Mouse (Mus musculus): ENCODE data around the gene Hmcn1.

Hmcn1 gene

GRCm38 (mm10) chr1:150645314-150645713 is 347.9 kb downstream of the Hmcn1 start:
- no peak for DNase-seq (ENCODE audit: low spot score in 2 of 2)

DNA sequence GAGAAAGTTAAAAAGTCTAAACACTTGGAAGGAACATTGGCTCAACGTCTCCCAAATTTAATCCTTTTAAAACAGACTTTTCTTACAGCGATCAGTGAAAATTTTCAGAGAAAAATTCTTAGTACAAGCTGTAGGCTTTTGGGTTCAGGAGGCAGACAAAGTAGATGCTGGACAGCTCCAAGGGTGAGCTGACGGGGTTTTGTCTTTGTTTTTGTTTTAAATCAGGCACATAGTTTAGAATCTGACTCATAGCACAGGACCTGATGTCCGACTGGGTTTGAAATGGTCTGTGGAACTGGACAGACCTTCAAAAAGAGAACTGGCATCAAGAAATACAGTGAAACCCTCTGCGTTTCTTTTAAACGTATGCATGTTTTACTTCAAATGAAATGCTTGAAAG is 353.7 kb downstream of the Hmcn1 start:
- DNase-seq (ENCODE audit: low spot score in 2 of 2): no peak

DNA sequence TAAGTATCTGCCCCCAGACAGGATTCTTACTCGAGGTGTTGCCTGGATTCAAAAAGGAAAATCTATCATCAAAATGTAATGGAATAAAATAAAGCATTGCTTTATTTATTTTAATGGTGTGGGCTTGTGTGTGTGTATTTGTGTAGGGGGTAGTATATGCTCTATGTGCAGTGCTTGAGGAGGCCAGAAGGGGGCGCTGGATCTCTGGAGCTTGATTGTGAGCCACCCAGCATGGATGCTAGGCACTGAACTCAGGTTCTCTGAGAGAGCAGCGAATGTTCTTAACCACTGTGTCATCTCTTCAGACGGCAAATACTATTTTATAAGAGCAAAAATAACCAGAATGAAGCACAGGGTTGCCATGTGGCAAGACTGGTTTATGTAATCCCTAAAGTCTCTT is 360.7 kb downstream of the Hmcn1 start:
- DNase-seq (ENCODE audit: low spot score in 2 of 2): no peak

- DNase-seq (ENCODE audit: low spot score in 2 of 2): no peak
Measured at GRCm38 (mm10) chr1:150631856-150632171, 361.4 kb downstream of the Hmcn1 start.

GRCm38 (mm10) chr1:150631035-150631855 is 362.0 kb downstream of the Hmcn1 start:
- DNase-seq (ENCODE audit: low spot score in 2 of 2): no peak

GRCm38 (mm10) chr1:150623226-150623625 is 370.0 kb downstream of the Hmcn1 start:
- no peak for DNase-seq (ENCODE audit: low spot score in 2 of 2)

- DNase-seq (ENCODE audit: low spot score in 2 of 2): no peak
Measured at GRCm38 (mm10) chr1:150610539-150610938, 382.7 kb downstream of the Hmcn1 start.

GRCm38 (mm10) chr1:150606173-150606572 is 387.1 kb downstream of the Hmcn1 start:
- DNase-seq (ENCODE audit: low spot score in 2 of 2): no peak

GRCm38 (mm10) chr1:150593614-150594013 is 399.6 kb downstream of the Hmcn1 start:
- DNase-seq (ENCODE audit: low spot score in 2 of 2): no peak

DNA sequence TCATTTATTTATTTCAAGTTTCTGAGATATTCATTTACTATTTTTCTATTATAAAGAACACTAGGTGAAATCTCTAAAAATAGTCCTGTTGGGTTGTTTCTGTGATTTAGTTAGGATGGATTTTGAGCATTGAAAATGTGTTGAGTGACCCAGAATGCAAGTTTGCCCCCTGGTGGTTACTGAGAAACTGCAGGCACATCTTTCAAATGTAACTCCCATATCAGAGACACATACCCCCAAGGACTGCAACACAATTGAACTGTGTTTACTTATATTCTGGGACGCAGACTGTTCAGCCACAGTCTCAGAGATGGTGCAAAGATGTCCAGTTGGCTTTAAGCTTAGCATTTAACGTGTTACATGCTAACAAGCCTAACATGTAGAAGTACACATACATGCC is 402.0 kb downstream of the Hmcn1 start:
- peak in 1 of 2 experiments; percentile 56 for DNase-seq (ENCODE audit: low spot score in 2 of 2)

- DNase-seq (ENCODE audit: low spot score in 2 of 2): no peak
Measured at GRCm38 (mm10) chr1:150587410-150587809, 405.8 kb downstream of the Hmcn1 start.

GRCm38 (mm10) chr1:150584477-150584876 is 408.8 kb downstream of the Hmcn1 start:
- DNase-seq (ENCODE audit: low spot score in 2 of 2): no peak

- DNase-seq (ENCODE audit: low spot score in 2 of 2): peak in 1 of 2 experiments; percentile 10
Measured at GRCm38 (mm10) chr1:150583734-150584133, 409.5 kb downstream of the Hmcn1 start.

- no peak for DNase-seq (ENCODE audit: low spot score in 2 of 2)
Measured at GRCm38 (mm10) chr1:150580561-150580960, 412.7 kb downstream of the Hmcn1 start.

DNA sequence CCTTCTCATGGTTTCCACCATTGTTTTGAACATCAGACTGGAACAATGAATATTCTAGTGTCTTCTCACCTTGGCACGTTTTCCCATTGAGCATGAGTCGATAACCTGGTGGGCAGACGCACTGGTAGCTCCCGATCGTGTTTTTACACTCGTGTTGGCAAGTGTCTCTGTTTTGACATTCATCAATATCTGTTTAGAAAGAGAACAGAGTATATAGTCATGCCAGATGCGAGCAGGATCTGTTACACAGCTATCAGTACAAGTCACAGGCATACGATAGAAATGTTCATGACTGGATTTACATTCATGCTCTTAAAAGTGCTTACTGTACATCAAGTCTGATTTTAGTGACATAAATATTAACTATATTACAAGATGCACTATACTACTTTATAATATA is 419.8 kb downstream of the Hmcn1 start:
- DNase-seq (ENCODE audit: low spot score in 2 of 2): no peak

DNA sequence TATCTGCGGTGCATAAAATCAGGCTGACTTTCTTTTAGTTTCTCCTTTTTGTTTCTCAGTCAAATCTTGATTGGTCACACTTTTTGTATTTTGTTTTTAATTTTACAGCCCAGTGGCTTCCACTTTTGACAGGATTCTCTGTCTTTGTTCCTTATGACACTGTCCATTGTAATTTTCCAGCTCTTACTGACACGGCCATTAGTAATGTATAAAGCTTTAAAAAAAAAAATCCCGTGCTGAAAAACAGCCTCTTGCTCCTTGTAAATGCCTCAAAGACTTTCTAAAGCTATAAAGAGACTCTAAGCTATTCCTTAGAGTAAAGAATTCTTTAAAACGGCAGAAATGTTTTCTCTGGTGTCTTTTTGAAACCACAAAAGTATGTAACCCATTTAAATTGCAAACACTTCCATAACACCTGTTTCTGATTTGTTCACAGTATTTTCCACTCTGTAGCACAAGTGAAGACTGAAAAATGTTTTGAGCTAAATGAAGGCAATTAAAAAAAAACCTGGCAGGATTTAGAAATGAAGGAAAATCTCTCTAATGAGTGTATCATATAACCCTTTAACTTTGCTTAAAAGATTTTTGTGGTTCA is 422.6 kb downstream of the Hmcn1 start:
- no peak for DNase-seq (ENCODE audit: low spot score in 2 of 2)

GRCm38 (mm10) chr1:150569820-150570543 is 423.3 kb downstream of the Hmcn1 start:
- no peak for DNase-seq (ENCODE audit: low spot score in 2 of 2)

DNA sequence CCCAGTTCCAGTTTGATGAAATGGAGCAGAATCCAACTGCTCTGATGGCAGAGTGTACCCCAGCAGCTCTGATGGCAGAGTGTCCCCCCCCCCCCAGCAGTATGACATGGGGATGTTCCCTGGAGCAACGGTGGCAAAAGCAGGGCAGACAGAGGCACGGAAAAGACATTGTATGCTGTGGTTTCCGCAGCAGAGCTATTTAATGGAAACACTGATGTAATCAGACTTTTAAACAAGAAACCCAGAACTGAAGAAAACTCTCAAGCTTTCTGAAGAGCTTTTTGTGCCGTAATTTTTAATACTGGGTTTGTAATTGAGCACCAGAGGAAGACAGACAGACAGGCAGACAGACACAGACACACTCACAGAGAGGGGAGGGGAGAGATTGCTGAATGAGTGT is 426.9 kb downstream of the Hmcn1 start:
- no peak for DNase-seq (ENCODE audit: low spot score in 2 of 2)

DNA sequence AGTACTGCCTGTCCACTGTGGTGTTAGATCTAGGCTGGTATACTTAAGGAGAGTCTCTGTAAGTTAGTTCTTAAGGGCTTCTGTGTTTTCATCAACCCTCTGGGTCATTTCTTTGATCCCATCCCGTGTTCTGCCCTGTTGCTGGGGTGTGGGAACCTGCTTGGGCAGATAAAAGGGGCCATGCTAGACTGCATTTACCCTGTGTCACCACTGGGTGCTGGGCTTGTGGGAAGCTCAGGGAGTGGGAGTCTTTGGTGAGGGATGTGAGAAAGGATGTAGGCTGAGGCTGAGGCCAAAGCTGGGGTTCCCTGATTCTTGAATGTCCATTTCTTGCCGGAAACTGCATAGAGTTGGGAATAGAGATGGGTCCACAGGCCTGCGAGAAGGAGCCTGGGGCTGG is 436.6 kb downstream of the Hmcn1 start:
- DNase-seq (ENCODE audit: low spot score in 2 of 2): no peak

DNA sequence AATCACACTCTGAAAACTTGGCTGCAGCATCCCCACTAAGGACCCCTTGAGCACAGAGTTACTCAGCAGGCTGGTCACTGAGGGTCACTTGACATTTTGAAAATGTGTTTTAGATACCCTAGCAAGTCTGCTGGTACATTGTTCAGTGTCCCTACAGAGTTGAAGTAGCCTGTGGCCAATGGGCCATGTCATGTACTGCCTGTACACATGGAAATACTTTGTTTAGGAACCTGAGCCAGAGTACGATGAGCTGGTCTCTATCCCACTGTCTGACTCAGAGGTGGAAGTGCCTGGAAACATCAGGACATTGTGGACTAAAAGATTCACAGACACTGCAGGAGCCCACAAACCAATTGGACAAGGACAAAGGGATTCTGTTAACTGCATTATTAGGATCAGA is 441.8 kb downstream of the Hmcn1 start:
- DNase-seq (ENCODE audit: low spot score in 2 of 2): no peak

DNA sequence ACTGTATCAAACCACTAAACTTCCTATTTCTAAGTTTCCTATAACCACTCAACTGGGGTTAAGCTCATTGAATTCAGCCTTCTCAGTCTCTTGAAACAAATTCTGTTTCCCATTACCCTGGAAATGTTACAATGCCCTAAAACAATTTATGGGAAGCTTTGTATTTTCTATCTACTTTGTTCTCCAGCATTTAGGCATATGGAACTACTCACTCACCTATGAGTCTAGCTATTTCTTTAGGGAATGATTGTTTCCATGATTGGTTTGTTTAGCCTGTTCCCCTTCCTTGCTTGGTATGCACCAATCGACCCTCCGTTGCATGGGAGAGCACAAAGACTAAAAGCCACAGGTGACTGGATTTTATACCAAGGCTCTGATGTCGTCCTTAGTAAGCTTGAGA is 446.8 kb downstream of the Hmcn1 start:
- no peak for DNase-seq (ENCODE audit: low spot score in 2 of 2)

DNA sequence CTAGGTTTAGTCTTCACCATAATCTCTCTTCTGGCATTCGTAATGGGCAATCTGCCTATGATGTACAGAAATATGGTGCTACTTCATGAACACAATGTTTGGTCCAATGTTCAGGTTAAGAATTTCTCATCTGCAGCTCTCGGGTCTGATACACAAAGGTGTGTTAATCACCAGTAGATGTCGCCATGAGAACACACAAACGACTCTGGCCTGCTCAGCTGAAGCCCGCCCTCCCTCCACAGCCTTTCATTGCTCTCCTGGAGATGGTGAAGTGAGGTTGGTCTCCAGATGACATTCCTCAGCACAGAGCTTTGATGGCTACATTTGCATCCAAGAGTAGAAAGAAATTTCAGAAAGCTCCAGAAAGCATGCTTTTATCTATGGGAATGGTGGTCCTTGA is 453.0 kb downstream of the Hmcn1 start:
- peak in 1 of 2 experiments; percentile 28 for DNase-seq (ENCODE audit: low spot score in 2 of 2)
